Mouse (Mus musculus) MEL (cell line): ENCODE measurements around the gene Ddx27. TPM values are rescaled to one million over a fixed set of nuclear protein-coding genes. Genes with fewer than 3 reads are reported as not detected.

Experiments
- DNase-seq: peaks from one replicate; pipeline ENCODE4 v3.0.0; 2011; ENCODE audit warnings: low read depth, low spot score
- H3K27ac ChIP-seq: 2 replicates; pipeline ENCODE4 v1.5.1; 2012; ENCODE audit warnings: low read depth, mild to moderate bottlenecking, control low read depth, low read length, moderate library complexity; ENCODE audit not compliant: control insufficient read depth
- H3K27me3 ChIP-seq, 2 experiments: fragments of 150-350 bp in 1 of 2; sonication (generic) in 1 of 2; 2 replicates each; pipeline ENCODE4 v1.6.1; 2012; ENCODE audit warnings: low read length in 2 of 2, mild to moderate bottlenecking in 2 of 2, improper control_type of control experiment in 1 of 2, moderate library complexity in 1 of 2; ENCODE audit not compliant: insufficient read depth in 2 of 2, control insufficient read depth in 1 of 2
- H3K36me3 ChIP-seq, 2 experiments: 2 replicates each; pipeline ENCODE4 v1.6.1; 2012 to 2014; ENCODE audit warnings: low read length in 2 of 2, improper control_type of control experiment in 1 of 2, inconsistent platforms in 1 of 2, mild to moderate bottlenecking in 1 of 2; ENCODE audit not compliant: insufficient read depth in 2 of 2, control insufficient read depth in 1 of 2
- H3K4me1 ChIP-seq, 2 experiments: fragments of 150-350 bp in 1 of 2; sonication (generic) in 1 of 2; 2 replicates each; pipeline ENCODE4 v1.6.1; 2012; ENCODE audit warnings: low read length in 2 of 2, improper control_type of control experiment in 1 of 2, mild to moderate bottlenecking in 1 of 2; ENCODE audit not compliant: insufficient read depth in 2 of 2, control insufficient read depth in 1 of 2
- H3K4me3 ChIP-seq, 2 experiments: fragments of 150-350 bp in 1 of 2; sonication (generic) in 1 of 2; 2 replicates each; pipeline ENCODE4 v1.5.1; 2012; ENCODE audit warnings: low read depth in 2 of 2, low read length in 2 of 2, mild to moderate bottlenecking in 2 of 2, moderate library complexity in 2 of 2, control low read depth in 1 of 2, improper control_type of control experiment in 1 of 2; ENCODE audit not compliant: control insufficient read depth in 1 of 2, insufficient read depth in 1 of 2
- H3K79me2 ChIP-seq: 2 replicates; pipeline ENCODE4 v1.6.1; 2012; ENCODE audit warnings: mild to moderate bottlenecking, low read length, moderate library complexity; ENCODE audit not compliant: control insufficient read depth, poor library complexity, insufficient read depth
- H3K9ac ChIP-seq: 2 replicates; pipeline ENCODE4 v1.6.1; 2012; ENCODE audit warnings: low read depth, mild to moderate bottlenecking, control low read depth, low read length, moderate library complexity; ENCODE audit not compliant: control insufficient read depth, poor library complexity, severe bottlenecking
- H3K9me3 ChIP-seq: fragments of 150-350 bp; sonication (generic); replicated peaks from 2 replicates; pipeline ENCODE4 v1.6.1; 2012; ENCODE audit warnings: mild to moderate bottlenecking, low read length, improper control_type of control experiment, moderate library complexity; ENCODE audit not compliant: insufficient read depth
- BHLHE40 ChIP-seq: IDR thresholded peaks from 2 replicates; pipeline ENCODE4 v1.6.1; 2012; ENCODE audit warnings: low read depth, mild to moderate bottlenecking, inconsistent platforms, low read length, improper control_type of control experiment, borderline replicate concordance
- CHD2 ChIP-seq: IDR thresholded peaks from 2 replicates; pipeline ENCODE4 v1.6.1; 2011; ENCODE audit warnings: low read length, improper control_type of control experiment
- CTCF ChIP-seq, 3 experiments: IDR thresholded peaks in 2 of 3; conservative IDR thresholded peaks in 1 of 3; 2 replicates each; pipeline ENCODE4 v1.5.1; 2011 to 2012; ENCODE audit warnings: low read length in 3 of 3, low read depth in 2 of 3, mild to moderate bottlenecking in 2 of 3, improper control_type of control experiment in 1 of 3, inconsistent platforms in 1 of 3, mixed read lengths in 1 of 3, moderate library complexity in 1 of 3; ENCODE audit not compliant: control insufficient read depth in 1 of 3, insufficient read depth in 1 of 3, poor library complexity in 1 of 3, severe bottlenecking in 1 of 3
- ETS1 ChIP-seq: IDR thresholded peaks from 2 replicates; pipeline ENCODE4 v1.6.1; 2012; ENCODE audit warnings: low read depth, mild to moderate bottlenecking, inconsistent platforms, low read length, improper control_type of control experiment, moderate library complexity
- GABPA ChIP-seq: IDR thresholded peaks from 2 replicates; pipeline ENCODE4 v1.6.1; 2012; ENCODE audit warnings: low read depth, mild to moderate bottlenecking, inconsistent platforms, low read length, improper control_type of control experiment, moderate library complexity
- GATA1 ChIP-seq: IDR thresholded peaks from 2 replicates; pipeline ENCODE4 v1.6.1; 2011; ENCODE audit warnings: low read depth, low read length, improper control_type of control experiment
- KAT2A ChIP-seq: conservative IDR thresholded peaks from 2 replicates; pipeline ENCODE4 v1.6.1; 2012; ENCODE audit warnings: low read depth, low read length, improper control_type of control experiment, inconsistent platforms
- MAX ChIP-seq: IDR thresholded peaks from 2 replicates; pipeline ENCODE4 v1.6.1; 2011; ENCODE audit warnings: low read length, improper control_type of control experiment
- MXI1 ChIP-seq: IDR thresholded peaks from 2 replicates; pipeline ENCODE4 v1.6.1; 2011; ENCODE audit warnings: mild to moderate bottlenecking, low read depth, low read length, improper control_type of control experiment
- MYB ChIP-seq: IDR thresholded peaks from 2 replicates; pipeline ENCODE4 v1.6.1; 2011; ENCODE audit warnings: mild to moderate bottlenecking, low read depth, low read length, improper control_type of control experiment
- MYC ChIP-seq: IDR thresholded peaks from 2 replicates; pipeline ENCODE4 v1.6.1; 2011; ENCODE audit warnings: low read depth, mild to moderate bottlenecking, low read length, improper control_type of control experiment, moderate library complexity
- POLR2A ChIP-seq, 2 experiments: IDR thresholded peaks; 2 replicates each; pipeline ENCODE4 v1.6.1; 2011 to 2012; ENCODE audit warnings: low read length in 2 of 2, mild to moderate bottlenecking in 2 of 2, control low read depth in 1 of 2, improper control_type of control experiment in 1 of 2, low read depth in 1 of 2, moderate library complexity in 1 of 2; ENCODE audit not compliant: control insufficient read depth in 1 of 2, insufficient read depth in 1 of 2, poor library complexity in 1 of 2
- POLR2AphosphoS2 ChIP-seq: IDR thresholded peaks from 2 replicates; pipeline ENCODE4 v1.6.1; 2011; ENCODE audit warnings: low read length, improper control_type of control experiment
- RCOR1 ChIP-seq: IDR thresholded peaks from 2 replicates; pipeline ENCODE4 v1.6.1; 2012; ENCODE audit warnings: low read depth, mild to moderate bottlenecking, inconsistent platforms, low read length, improper control_type of control experiment
- SIN3A ChIP-seq: IDR thresholded peaks from 2 replicates; pipeline ENCODE4 v1.6.1; 2012; ENCODE audit warnings: low read length, improper control_type of control experiment, inconsistent platforms
- TAL1 ChIP-seq: IDR thresholded peaks from 2 replicates; pipeline ENCODE4 v1.6.1; 2012; ENCODE audit warnings: mild to moderate bottlenecking, inconsistent platforms, low read length, moderate library complexity, mixed read lengths
- TBP ChIP-seq: IDR thresholded peaks from 2 replicates; pipeline ENCODE4 v1.8.0; 2011; ENCODE audit warnings: low read depth, low read length, improper control_type of control experiment
- TCF12 ChIP-seq: IDR thresholded peaks from 2 replicates; pipeline ENCODE4 v1.6.1; 2014; ENCODE audit warnings: low read depth, mild to moderate bottlenecking, inconsistent platforms, low read length, improper control_type of control experiment, moderate library complexity
- USF1 ChIP-seq: IDR thresholded peaks from 2 replicates; pipeline ENCODE4 v1.6.1; 2014; ENCODE audit warnings: low read depth, mild to moderate bottlenecking, inconsistent platforms, low read length, improper control_type of control experiment, moderate library complexity
- ZNF384 ChIP-seq: IDR thresholded peaks from 2 replicates; pipeline ENCODE4 v1.6.1; 2012; ENCODE audit warnings: low read depth, mild to moderate bottlenecking, inconsistent platforms, low read length, improper control_type of control experiment
- polyA plus RNA-seq, 2 experiments: library from polyadenylated mRNA; stranded (reverse) in 1 of 2; unstranded in 1 of 2; fragments of >175 nt in 1 of 2; fragments of >200 nt in 1 of 2; gene quantifications; 2 replicates each; pipeline versions ENCODE4 v1.2.1 to v1.2.4; 2012; ENCODE audit warnings: low replicate concordance in 2 of 2, low read depth in 1 of 2; ENCODE audit not compliant: insufficient read length in 2 of 2, insufficient read depth in 1 of 2, missing spikeins in 1 of 2
- total RNA-seq: library from RNA; depleted of rRNA; stranded (reverse); fragments of 300-350 nt; gene quantifications from 2 replicates; pipeline ENCODE4 v1.2.3, GENCODE M21; 2012

Ddx27 gene
- total and polyA plus RNA-seq, 3 experiments: 61.7 to 181 (median 143) TPM

GRCm38 (mm10) chr2:166995796-166996532, 19.0 kb upstream of the Ddx27 start, which contains the start of gene Stau1 (continued):
- TF ChIP-seq KAT2A (peak; percentile 97), USF1 (peak; percentile 56), TCF12 (peak; percentile 65; the same call in 1 of the 2 replicates), ZNF384 (no peak), TAL1 (no peak), GABPA (no peak; the same call in 1 of the 2 replicates), RCOR1 (no peak), MYB (no peak), MXI1 (peak; percentile 76; the same call in 1 of the 2 replicates)
- TF ChIP-seq, all 39 proteins: peak for 16

DNA sequence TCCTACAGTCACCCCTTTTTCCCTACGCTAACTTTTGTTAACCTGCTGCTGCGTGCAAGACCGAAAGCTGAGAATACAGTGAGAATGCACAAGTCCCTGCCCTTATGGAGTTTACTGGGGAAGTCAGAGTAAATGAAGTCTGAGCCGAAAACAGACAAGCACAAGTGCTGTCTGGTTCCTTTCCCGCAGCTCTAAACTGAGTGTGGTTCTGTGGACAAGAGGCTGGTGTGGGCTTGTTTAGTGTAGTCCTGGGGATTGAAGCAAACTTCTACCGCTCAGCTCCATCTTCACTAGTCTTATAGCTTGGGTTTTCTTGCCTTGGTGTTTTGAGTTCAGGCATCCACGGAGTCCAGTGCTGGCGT, 18.5 kb upstream of the Ddx27 start:
- H3K9me3 ChIP-seq: no peaks in the 10 kb centered on the region
- peaks cover 5 to 9% of the 10 kb centered on the region in 2 experiments for H3K4me1 ChIP-seq

DNA sequence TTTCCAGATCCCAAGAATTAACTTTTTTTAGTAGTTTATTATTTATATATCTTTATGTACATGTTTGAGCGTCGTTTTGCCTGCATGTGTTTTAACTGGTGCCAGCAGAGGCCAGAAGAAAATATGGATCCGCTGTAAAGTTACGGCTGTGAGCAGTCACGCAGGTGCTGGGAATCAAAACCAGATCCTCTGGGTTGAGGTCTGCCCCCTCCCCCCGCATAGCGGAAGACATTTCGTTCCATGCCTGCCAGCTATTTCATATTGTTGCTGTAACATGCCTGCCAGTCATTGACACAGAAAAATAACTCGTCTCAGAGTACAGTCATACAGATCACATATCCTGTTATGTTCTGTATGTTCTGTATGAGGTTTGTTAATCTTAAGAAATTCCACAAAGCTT, 13.5 kb upstream of the Ddx27 start:
- no peak for DNase-seq

More for the DNA sequence above, 18.5 kb upstream of the Ddx27 start:
- peaks cover 0 to 19% of the 10 kb centered on the region in 2 experiments; a peak in 2 of 4 replicates for H3K36me3 ChIP-seq
- no peaks in the 10 kb centered on the region for H3K27me3 ChIP-seq
- peak overlapping the region; percentile 74 to 78 for H3K4me3 ChIP-seq
- no peak for DNase-seq
- peak overlapping the region; percentile 77 for H3K9ac ChIP-seq
- H3K79me2 ChIP-seq: peaks cover 36% of the 10 kb centered on the region
- TF ChIP-seq SIN3A (peak; percentile 16), GATA1 (0 out of 2 replicates have a peak, but pooled peaks have one; percentile 3), CHD2 (no peak), MAX (peak; percentile 11; the same call in 1 of the 2 replicates), CTCF (IDR thresholded peaks at IDR 0.05 in 2 of 3, conservative IDR thresholded peaks at IDR 0.05 in 1 of 3; ENCODE audit: control insufficient read depth in 1 of 3, insufficient read depth in 1 of 3, low read depth in 2 of 3, low read length in 3 of 3, poor library complexity in 1 of 3, severe bottlenecking in 1 of 3) (no peak), POLR2A (IDR thresholded peaks at IDR 0.05; ENCODE audit: control insufficient read depth in 1 of 2, insufficient read depth in 1 of 2, low read depth in 1 of 2, low read length in 2 of 2, poor library complexity in 1 of 2) (peak in 1 of 2 experiments; percentile 34; a peak in 1 of 4 replicates), POLR2AphosphoS2 (0 out of 2 replicates have a peak, but pooled peaks have one; percentile 14), TBP (peak; percentile 55), MYC (0 out of 2 replicates have a peak, but pooled peaks have one; percentile 7)
- H3K27ac ChIP-seq: peak overlapping the region; percentile 74

More for the DNA sequence above, 13.5 kb upstream of the Ddx27 start:
- H3K36me3 ChIP-seq: peaks cover 0 to 4% of the 10 kb centered on the region in 2 experiments; a peak in 1 of 4 replicates
- H3K9ac ChIP-seq: no peak overlapping the region
- TF ChIP-seq MYC (no peak), TCF12 (no peak), CHD2 (no peak), ETS1 (no peak), TAL1 (no peak), SIN3A (no peak), BHLHE40 (no peak)
- TF ChIP-seq, all 39 proteins: peak for 0
- peaks cover 2 to 5% of the 10 kb centered on the region in 2 experiments; a peak in 3 of 4 replicates for H3K4me1 ChIP-seq
- H3K79me2 ChIP-seq: no peaks in the 10 kb centered on the region; the same call in 1 of the 2 replicates
- peaks cover 0 to 3% of the 10 kb centered on the region in 2 experiments; a peak in 1 of 4 replicates for H3K27me3 ChIP-seq
- no peak overlapping the region for H3K4me3 ChIP-seq
- H3K9me3 ChIP-seq: no peaks in the 10 kb centered on the region
- H3K27ac ChIP-seq: no peak overlapping the region
